Mouse (Mus musculus) spleen, postnatal 10 days (tissue): Measurements from ENCODE around the gene Gm28372.

ENCODE experiments used
- DNase-seq, 2 experiments: peaks; one replicate each; pipeline ENCODE4 v3.0.0; 2021 to 2022; ENCODE audit warnings: low spot score in 2 of 2

Gene Gm28372

GRCm38 (mm10) chr2:130411558-130412495, 6.8 kb downstream of the Gm28372 start:
- peak; percentile 62 to 83 for DNase-seq

- no peak for DNase-seq
Observed at GRCm38 (mm10) chr2:130412775-130413174, 7.7 kb downstream of the Gm28372 start.

GRCm38 (mm10) chr2:130414094-130414856, 9.2 kb downstream of the Gm28372 start:
- no peak for DNase-seq

- no peak for DNase-seq
Observed at GRCm38 (mm10) chr2:130421781-130422620, 17.0 kb downstream of the Gm28372 start.

- peak in 1 of 2 experiments; percentile 84 for DNase-seq
Observed at GRCm38 (mm10) chr2:130423397-130424125, 18.5 kb downstream of the Gm28372 start.

GRCm38 (mm10) chr2:130424126-130424853, 19.3 kb downstream of the Gm28372 start, which contains the start of the genes Vps16 and Pced1a:
Gene Vps16, plus strand, starts transcription at chr2:130424339.
Gene Pced1a, minus strand, starts transcription at chr2:130424701.
- DNase-seq: peak; percentile 91 to 94

GRCm38 (mm10) chr2:130425112-130425511, 20.1 kb downstream of the Gm28372 start:
- DNase-seq: no peak

GRCm38 (mm10) chr2:130429851-130430250, 24.8 kb downstream of the Gm28372 start:
- DNase-seq: no peak

GRCm38 (mm10) chr2:130430484-130430883, 25.4 kb downstream of the Gm28372 start:
- no peak for DNase-seq

- DNase-seq: no peak
Observed at GRCm38 (mm10) chr2:130432157-130432556, 27.1 kb downstream of the Gm28372 start.

- peak in 1 of 2 experiments; percentile 52 for DNase-seq
Observed at GRCm38 (mm10) chr2:130433152-130433551, 28.1 kb downstream of the Gm28372 start.

- no peak for DNase-seq
Observed at GRCm38 (mm10) chr2:130436769-130437168, 31.7 kb downstream of the Gm28372 start.

- peak in 1 of 2 experiments; percentile 17 for DNase-seq
Observed at GRCm38 (mm10) chr2:130438861-130439260, 33.8 kb downstream of the Gm28372 start.

GRCm38 (mm10) chr2:130439840-130440480, 34.9 kb downstream of the Gm28372 start:
- DNase-seq: peak in 1 of 2 experiments; percentile 25

- DNase-seq: peak; percentile 33 to 71
Observed at GRCm38 (mm10) chr2:130442162-130442561, 37.1 kb downstream of the Gm28372 start.

GRCm38 (mm10) chr2:130448449-130448848, 43.4 kb downstream of the Gm28372 start:
- no peak for DNase-seq

- peak in 1 of 2 experiments; percentile 23 for DNase-seq
Observed at GRCm38 (mm10) chr2:130449021-130449793, 44.2 kb downstream of the Gm28372 start.

GRCm38 (mm10) chr2:130449794-130450433, 44.9 kb downstream of the Gm28372 start, which contains the start of gene Ptpra:
Gene Ptpra, plus strand, starts transcription at chr2:130450278.
- peak; percentile 93 to 97 for DNase-seq
